Mouse (Mus musculus) small intestine, adult 2 months (tissue): Measurements from ENCODE around the gene Pigo. TPM values are rescaled to one million over a fixed set of nuclear protein-coding genes. Genes with fewer than 3 reads are reported as not detected.

Experiments used
- H3K27ac ChIP-seq: fragments of 200-500 bp; 2 replicates; pipeline ENCODE4 v1.5.1; 2012; ENCODE audit warnings: low read depth, low read length, control low read depth, inconsistent platforms; ENCODE audit not compliant: insufficient read depth
- H3K27me3 ChIP-seq: fragments of 200-500 bp; 2 replicates; pipeline ENCODE4 v1.6.1; 2012; ENCODE audit warnings: mild to moderate bottlenecking, moderate library complexity, low read length, inconsistent platforms; ENCODE audit not compliant: control insufficient read depth, insufficient read depth
- H3K36me3 ChIP-seq: fragments of 200-500 bp; 2 replicates; pipeline ENCODE4 v1.6.1; 2012; ENCODE audit warnings: mild to moderate bottlenecking, low read length, control low read depth, inconsistent platforms; ENCODE audit not compliant: control insufficient read depth, insufficient read depth
- H3K4me1 ChIP-seq: fragments of 200-500 bp; 2 replicates; pipeline ENCODE4 v1.6.1; 2012; ENCODE audit warnings: low read length, inconsistent platforms, mixed read lengths; ENCODE audit not compliant: control insufficient read depth, insufficient read depth, insufficient read length
- H3K4me3 ChIP-seq: fragments of 200-500 bp; 2 replicates; pipeline ENCODE4 v1.5.1; 2012; ENCODE audit warnings: low read depth, mild to moderate bottlenecking, control low read depth, inconsistent platforms, low read length, moderate library complexity
- CTCF ChIP-seq: fragments of 200-500 bp; IDR thresholded peaks from 2 replicates; pipeline ENCODE4 v1.5.1; 2012; ENCODE audit warnings: low read depth, mild to moderate bottlenecking, control low read depth, inconsistent platforms, low read length, moderate library complexity, mixed read lengths; ENCODE audit not compliant: insufficient replicate concordance, insufficient read length; ENCODE audit errors: extremely low read depth
- POLR2A ChIP-seq: fragments of 200-500 bp; IDR thresholded peaks from 2 replicates; pipeline ENCODE4 v1.6.1; 2012; ENCODE audit warnings: low read depth, mild to moderate bottlenecking, control low read depth, inconsistent platforms, low read length, moderate library complexity
- WGBS: fragments of 180-500 bp; shearing (Covaris S2); methylation state at CpG from one replicate; pipeline ENCODE4 v1.1.7; 2018; 5-methylcytosine and 5-hydroxymethylcytosine counted together
- polyA plus RNA-seq: library from polyadenylated mRNA; depleted of rRNA; stranded (reverse); fragments of >200 nt; gene quantifications from 2 replicates; pipeline ENCODE4 v1.2.3, GENCODE M21; 2012

Gene Pigo
- polyA plus RNA-seq, 1 experiment = 30.6 TPM

DNA sequence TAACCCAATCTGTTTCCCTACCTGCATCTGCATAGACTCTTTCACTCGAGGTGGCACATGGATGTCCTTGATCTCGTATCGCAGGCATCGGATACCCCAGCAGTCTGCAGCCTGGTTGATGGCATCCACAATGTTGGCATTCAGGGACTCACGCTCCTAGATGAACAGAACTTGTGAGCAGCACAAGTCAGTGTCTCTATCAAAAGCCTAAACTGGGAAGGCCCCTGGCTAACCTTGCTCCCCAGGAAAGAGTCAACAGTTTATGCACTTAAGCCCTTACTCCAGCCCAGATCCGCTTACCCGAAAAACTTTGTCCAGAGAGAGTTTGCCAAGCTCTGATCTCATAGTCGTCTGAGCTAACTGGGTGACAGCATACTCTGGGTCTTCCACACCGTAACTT lies 4.1 kb upstream of the Pigo start:
- peaks cover 26% of the 10 kb centered on the region for H3K36me3 ChIP-seq
- H3K27ac ChIP-seq = no peak overlapping the region
- peaks cover 11% of the 10 kb centered on the region; the same call in 1 of the 2 replicates for H3K4me1 ChIP-seq
- WGBS = 91% methylated on average over 9 of the region's 9 CpGs
- TF ChIP-seq CTCF (no peak), POLR2A (no peak)
- no peak overlapping the region for H3K4me3 ChIP-seq
- no peaks in the 10 kb centered on the region for H3K27me3 ChIP-seq

DNA sequence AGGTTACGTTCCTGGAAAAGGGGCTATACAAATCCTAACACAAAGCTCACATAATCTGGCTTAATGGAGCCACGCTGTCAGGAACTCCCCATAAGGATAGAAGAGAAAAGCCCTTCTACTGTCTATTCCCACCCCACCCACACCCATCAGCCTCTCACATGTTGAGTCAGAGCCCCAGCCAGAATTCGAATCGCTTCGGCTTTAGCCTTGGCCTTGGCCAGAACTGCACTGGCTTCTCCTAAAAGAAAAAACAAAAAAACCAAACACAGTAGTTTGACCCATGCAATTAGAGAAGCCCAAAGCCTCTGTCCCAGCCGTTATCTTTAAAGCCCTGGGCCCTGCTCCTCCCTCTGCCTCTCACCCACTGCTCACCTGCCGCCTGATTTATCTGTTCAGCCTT lies 3.5 kb upstream of the Pigo start:
- Histone ChIP-seq H3K27ac (no peak overlapping the region), H3K4me1 (peaks cover 15% of the 10 kb centered on the region; the same call in 1 of the 2 replicates), H3K27me3 (no peaks in the 10 kb centered on the region), H3K36me3 (peaks cover 20% of the 10 kb centered on the region), H3K4me3 (no peak overlapping the region)
- WGBS = 91% methylated on average over 7 of the region's 7 CpGs
- no peak for TF ChIP-seq POLR2A
- no peak for TF ChIP-seq CTCF

DNA sequence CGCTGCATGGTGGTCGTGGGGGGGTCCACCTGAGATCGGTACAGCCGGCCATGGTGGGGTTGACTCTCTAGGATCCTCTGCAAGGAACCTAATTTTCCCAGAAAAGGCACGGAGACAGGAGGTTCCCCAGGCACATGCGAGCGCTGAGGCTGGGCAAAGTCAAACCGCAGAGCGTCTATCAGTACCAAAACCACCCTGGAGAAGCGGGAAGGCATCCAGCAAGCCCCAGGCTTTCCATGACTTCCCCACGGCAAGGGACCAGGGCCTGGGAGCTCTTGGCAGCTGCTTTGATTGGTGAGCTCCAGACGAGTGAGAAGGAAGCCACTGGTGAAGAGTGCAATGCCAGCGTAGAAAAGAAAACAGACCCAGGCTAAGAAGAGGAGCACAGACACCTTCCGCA lies 946 bp downstream of the Pigo start:
- no peak overlapping the region for H3K27ac ChIP-seq
- 67% methylated on average over 14 of the region's 14 CpGs for WGBS

DNA sequence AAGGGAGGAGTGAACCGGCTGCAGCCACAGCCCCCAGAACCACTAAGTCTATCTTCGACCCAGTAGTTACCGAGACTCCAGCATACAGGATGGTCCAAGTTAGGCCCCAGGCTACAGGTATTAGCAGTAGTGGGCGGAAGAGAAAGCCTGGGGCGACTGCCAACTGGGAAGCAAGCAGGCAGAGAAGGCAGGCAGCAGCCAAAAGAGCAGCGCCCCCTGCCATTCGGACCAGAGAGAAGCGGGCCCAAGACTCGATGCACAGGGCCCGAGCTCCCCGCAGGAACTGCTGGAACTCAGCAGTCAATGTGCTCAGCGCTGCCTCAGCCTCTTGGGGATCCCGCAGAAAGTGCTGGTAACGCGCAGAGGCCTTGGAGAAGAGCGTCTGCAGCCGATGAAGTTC lies 4.3 kb downstream of the Pigo start:
- Histone ChIP-seq H3K4me1 (peaks cover 7% of the 10 kb centered on the region; the same call in 1 of the 2 replicates), H3K27ac (no peak overlapping the region), H3K27me3 (no peaks in the 10 kb centered on the region), H3K4me3 (no peak overlapping the region), H3K36me3 (peaks cover 47% of the 10 kb centered on the region)
- no peak for TF ChIP-seq POLR2A
- 87% methylated on average over 17 of the region's 17 CpGs for WGBS

More for the DNA sequence above, 946 bp downstream of the Pigo start:
- no peaks in the 10 kb centered on the region for H3K27me3 ChIP-seq
- H3K4me3 ChIP-seq = peak overlapping the region; percentile 76
- H3K4me1 ChIP-seq = peaks cover 7% of the 10 kb centered on the region; the same call in 1 of the 2 replicates
- H3K36me3 ChIP-seq = peaks cover 37% of the 10 kb centered on the region
- TF ChIP-seq POLR2A (no peak), CTCF (no peak)

DNA sequence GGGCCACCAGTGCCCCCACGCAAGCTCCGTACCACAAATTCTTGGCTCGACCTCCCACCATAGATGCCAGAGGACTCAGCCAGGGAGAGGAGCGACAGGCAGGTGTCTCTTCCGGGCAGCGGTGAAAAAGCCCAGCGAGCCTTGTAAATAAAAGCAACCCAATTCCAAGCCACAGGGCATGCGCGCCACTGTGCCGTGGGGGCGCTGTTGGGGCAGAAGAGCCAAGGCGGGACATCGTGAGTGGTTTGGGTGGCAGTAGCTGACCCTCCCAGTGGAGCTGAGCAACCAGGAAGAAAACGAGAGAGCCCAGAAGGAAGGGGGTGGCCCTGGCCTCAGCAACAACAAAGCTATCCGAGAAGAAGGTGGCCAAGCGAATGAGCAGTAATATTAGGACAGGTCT lies 4.7 kb downstream of the Pigo start:
- Histone ChIP-seq H3K36me3 (peaks cover 47% of the 10 kb centered on the region), H3K27ac (no peak overlapping the region), H3K4me3 (no peak overlapping the region), H3K4me1 (peaks cover 7% of the 10 kb centered on the region; the same call in 1 of the 2 replicates), H3K27me3 (no peaks in the 10 kb centered on the region)
- WGBS = 92% methylated on average over 16 of the region's 16 CpGs
- TF ChIP-seq CTCF (no peak), POLR2A (no peak)

DNA sequence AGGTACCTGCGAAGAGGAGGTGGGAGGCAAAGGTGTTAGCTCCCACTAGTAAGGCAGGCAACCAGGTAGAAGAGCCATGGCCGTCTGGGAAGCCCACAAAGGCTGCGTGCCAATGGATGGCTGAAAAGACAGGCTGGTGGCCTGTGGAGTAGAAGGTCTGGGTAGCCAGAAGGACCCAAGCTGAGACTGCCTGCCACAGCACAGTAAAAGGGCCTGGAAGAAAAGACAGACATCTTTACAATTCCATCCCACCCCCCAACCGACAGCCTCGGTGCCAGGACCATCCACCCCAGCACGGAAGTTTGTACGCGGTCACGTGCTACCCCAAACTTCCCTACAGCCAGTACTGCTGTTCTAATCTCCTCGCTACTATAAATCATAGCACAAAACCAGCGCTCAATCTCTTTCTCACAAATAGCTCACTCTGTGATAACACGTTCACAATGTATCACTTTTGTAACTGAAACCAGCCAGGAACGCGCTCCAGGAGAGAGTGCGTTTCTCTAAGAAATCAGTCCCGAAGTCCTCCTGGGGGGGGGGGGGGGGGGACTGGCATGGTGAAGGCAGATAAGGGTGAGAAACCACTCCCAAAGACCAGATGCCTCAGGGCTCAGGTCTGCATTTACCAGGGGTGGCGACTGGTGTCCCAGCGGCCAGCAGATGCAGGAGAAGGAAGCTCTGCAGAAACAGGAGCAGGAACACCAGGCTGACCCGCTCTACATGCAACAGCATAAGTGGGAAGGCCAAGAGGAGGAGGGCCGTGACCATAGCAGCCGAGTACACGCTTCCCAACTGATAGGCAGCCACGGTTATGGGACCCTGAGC lies 5.8 kb downstream of the Pigo start:
- no peak overlapping the region for H3K27ac ChIP-seq
- H3K27me3 ChIP-seq = no peaks in the 10 kb centered on the region
- peaks cover 5% of the 10 kb centered on the region; the same call in 1 of the 2 replicates for H3K4me1 ChIP-seq
- peaks cover 47% of the 10 kb centered on the region for H3K36me3 ChIP-seq
- no peak overlapping the region for H3K4me3 ChIP-seq
- TF ChIP-seq CTCF (no peak), POLR2A (no peak)
- 88% methylated on average over 23 of the region's 23 CpGs for WGBS

DNA sequence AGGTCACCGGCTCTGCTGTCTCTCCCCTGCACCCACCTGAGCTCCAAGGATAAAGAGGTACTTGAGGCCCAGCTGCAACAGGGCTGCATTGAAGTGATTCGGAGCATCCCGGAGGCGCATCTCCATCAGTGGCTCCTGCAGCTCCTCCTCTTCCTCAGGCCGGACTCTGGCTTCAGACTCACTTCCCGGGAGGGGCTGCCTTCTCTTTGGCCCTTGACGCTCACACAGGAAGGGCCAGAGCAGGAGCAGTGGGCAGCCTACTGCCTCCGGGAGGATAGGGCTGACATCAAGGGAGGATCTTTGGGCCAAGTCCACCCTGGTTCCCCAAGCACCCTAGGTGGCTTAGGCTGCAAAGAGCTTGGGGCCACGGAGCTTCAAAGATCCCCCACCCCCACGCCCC lies 6.4 kb downstream of the Pigo start:
- H3K36me3 ChIP-seq = peaks cover 47% of the 10 kb centered on the region
- H3K4me1 ChIP-seq = no peaks in the 10 kb centered on the region
- H3K27ac ChIP-seq = no peak overlapping the region
- 90% methylated on average over 10 of the region's 10 CpGs for WGBS
- no peak overlapping the region for H3K4me3 ChIP-seq
- H3K27me3 ChIP-seq = no peaks in the 10 kb centered on the region
- no peak for TF ChIP-seq CTCF
- no peak for TF ChIP-seq POLR2A

DNA sequence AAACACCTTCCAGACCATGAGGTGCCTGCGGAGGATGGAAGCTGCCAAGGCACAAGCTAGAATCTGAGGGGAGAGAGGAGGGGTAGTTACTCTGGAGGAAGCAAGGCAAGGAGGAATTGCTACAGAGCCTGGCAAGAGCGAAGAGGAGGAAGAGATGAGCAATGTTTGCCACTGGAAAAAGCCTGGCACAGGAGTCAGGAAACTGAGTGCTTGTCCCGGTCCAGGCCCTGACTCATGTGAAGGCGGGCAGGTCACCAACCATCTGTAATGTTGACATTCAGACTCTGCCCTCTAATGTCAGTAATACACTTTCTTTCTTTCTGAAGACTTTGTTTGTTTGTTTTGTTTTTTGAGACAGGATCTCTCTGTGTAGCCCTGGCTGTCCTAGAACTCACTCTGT lies 7.5 kb downstream of the Pigo start:
- Histone ChIP-seq H3K27ac (no peak overlapping the region), H3K27me3 (no peaks in the 10 kb centered on the region), H3K4me1 (no peaks in the 10 kb centered on the region), H3K36me3 (peaks cover 44% of the 10 kb centered on the region), H3K4me3 (no peak overlapping the region)
- 89% methylated on average over 4 of the region's 4 CpGs for WGBS
- TF ChIP-seq POLR2A (no peak), CTCF (no peak)
